Mouse (Mus musculus) left cerebral cortex, adult 8-10 months (tissue): ENCODE measurements around the gene Xiap. TPM values are rescaled to one million over a fixed set of nuclear protein-coding genes. Genes with fewer than 3 reads are reported as not detected.
A peak's percentile ranks its signal among the peaks of the same experiment; 100 is the strongest.

Source experiments
- DNase-seq, 2 experiments: peaks; one replicate each; pipeline ENCODE4 v3.0.0; 2022; ENCODE audit warnings: low spot score in 2 of 2
- total RNA-seq, 4 experiments: library from RNA; stranded (reverse); gene quantifications; 2 replicates each; pipeline ENCODE4 v1.2.4; 2022

The Xiap gene
- total RNA-seq, 4 experiments from 2014 or later: 48.7 to 63.7 (median 58.8) TPM

DNA sequence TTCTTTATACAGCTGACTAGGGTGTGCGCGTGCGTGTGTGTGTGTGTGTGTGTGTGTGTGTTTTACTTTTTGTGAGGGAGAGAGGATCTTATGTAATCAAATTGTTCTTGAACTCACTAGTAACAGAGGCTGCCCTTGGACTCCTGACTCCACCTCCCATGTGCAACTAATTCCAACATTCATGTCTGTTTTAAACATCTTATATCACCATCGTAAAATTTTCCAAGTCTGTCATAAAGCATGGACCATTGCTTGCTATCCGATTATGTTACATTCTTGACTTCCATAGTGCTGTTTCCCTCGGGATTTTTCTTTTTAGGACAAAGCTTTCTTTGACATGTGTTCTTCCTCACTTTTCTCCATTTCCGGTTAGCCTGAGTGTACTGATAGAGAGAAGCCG, 28.3 kb downstream of the Xiap start:
- DNase-seq: no peak

DNA sequence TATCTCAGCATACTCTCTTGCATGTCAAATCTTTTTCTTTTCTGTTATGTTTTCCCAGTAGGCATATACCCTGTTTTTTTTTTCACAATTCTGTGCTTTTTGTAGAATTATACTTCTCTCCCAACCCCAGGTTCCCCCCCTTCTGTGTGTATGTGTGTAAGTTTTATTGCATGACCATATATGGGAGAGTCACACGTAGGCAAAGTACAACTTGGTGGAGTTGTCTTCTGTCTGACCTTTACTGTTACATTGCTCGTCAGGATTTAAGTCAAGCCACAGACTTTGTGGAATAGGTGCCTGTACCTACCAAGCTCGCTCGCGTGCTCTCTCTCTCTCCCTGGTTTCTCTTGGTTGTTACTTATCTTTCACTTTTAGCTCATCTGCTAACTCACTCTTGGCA, 28.7 kb downstream of the Xiap start:
- DNase-seq: no peak

DNA sequence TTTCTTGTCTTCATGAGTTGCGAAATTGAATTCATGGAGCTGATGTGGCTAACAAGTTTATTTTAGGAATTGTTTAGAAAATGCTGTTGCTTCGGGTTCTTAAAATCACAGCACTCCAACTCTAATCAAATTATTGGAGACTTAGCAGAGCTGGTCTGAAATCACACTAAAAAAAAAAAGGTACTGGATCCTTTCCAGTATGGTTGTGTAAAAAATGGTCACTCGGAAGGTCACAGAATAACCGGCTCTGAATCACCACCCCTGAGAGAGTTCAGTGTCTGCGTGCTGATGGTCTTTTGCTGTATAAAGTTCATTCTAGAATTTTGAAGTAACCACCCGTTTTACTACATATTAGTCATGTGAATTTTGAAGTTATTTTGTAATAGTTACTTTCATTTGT, 47.7 kb downstream of the Xiap start:
- DNase-seq: no peak

- no peak for DNase-seq
Measured at GRCm38 (mm10) chrX:42110585-42110984, 51.1 kb downstream of the Xiap start.

- DNase-seq: no peak
Measured at GRCm38 (mm10) chrX:42119442-42120048, 60.1 kb downstream of the Xiap start.

DNA sequence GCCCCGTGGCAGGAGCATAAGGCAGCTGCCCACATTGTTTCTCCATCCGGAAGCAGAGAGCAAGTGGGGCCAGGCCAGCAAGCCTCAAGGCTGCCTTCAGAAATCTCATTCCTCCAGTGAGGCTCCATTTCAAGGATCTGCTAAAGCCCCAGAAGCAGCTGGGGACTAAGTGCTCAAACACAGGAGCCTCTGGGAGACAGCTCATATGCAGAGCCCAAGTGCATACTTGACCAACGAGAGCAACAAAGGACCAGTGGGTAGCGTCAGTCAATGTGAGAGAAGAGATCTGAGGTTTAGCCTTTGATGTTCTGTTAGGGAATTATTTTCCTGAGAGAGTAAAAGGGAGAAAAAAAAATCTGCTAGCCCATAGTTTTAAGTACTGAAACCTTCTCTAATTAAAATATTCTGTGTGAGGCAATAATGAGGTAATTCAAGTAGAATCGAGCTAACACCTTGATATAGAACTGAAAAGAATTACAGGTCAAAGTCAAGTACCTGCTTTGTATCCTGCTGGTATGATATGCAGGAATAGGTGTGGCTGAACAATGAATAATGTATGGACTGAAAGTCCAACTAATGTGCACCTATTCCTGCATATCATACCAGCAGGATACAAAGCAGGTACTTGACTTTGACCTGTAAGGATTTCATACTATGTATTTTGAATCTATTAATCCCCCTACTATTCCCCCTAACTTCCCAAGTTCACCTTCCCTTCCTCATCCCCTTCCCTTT, 65.7 kb downstream of the Xiap start:
- DNase-seq: no peak

DNA sequence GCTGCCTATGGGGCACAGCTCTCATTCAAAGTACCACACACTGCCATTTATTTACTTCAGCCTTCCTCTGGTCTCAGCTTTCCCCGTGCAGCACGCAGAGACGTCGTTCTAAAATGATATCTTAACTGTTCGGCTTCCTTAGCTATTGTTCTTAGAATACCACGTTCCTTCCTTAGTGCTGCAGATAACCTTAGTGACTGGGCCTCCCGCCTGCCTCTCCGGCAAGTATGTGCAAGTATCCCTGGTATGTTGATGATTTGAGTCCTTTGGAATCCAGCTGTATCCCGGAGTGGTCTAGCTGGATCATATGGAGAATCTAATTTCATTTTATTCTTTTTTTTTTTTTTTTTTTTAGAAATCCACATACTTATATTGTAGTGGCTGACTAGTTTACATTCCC, 80.4 kb downstream of the Xiap start:
- no peak for DNase-seq

DNA sequence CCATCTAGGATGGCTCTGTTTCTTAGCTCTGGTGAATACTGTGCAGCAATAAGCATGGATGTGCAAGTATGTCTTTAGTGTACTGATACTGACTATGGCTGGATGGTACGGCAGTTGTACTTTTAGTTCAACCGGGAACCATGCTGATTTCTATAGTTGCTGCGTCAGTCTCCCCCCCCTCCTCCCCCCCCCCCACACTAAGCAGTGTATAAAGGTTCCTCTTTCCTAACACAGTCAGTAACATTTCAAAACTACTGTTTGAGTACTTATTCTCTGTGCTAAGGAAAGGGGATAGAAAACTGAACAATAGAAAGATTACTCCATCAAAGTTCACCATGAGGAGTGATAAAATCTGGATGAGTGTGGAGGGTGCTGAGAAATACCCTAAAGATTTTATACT, 83.1 kb downstream of the Xiap start:
- DNase-seq: no peak

GRCm38 (mm10) chrX:42143991-42144390, 84.5 kb downstream of the Xiap start:
- no peak for DNase-seq

- peak in 1 of 2 experiments; percentile 5 for DNase-seq
Measured at GRCm38 (mm10) chrX:42148016-42148451, 88.6 kb downstream of the Xiap start.

GRCm38 (mm10) chrX:42148788-42149556, 89.5 kb downstream of the Xiap start, which contains the start of gene Stag2:
TSS of gene Stag2 (plus strand) at chrX:42149317.
- DNase-seq: peak; percentile 29 to 78

DNA sequence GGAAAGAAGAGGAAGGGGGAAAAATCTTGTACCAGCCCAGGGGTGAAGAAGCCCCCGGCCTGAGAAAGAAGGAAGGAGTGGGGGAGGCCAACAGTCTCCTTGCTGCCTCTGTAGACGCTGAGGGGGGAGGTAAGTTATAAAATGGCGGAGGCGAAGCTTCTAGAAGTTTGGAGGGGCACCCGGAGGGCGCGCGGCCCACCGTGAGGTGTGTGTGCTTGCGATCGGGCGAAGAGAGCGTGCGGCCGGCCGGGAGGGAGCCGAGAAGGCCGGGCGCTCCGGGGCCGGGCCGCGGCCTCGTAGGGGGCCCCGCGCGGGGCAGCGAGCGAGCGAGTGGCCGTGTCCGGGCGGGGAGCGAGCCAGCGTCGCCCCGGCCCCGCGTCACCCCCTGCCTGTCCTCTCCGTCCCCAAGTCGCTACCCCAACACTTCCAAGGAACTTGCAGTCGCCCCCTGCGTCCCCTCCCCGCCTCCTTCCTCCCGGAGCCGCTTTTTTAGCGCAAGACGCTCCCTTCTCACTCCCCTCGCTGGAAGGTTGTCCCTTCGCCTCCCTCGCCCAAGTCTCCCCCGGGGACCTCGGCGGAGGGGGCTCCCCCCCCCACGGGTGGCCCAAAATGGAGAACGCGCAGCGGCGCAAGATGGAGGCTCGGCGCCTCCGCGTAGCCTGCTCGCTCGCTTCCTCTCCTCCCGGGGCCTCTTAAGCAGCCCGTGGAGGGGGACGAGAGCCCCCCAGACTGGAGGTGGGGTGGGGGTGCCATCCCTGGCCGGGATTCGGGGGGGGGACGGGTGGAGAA, 90.3 kb downstream of the Xiap start:
- DNase-seq: peak; percentile 12 to 19

DNA sequence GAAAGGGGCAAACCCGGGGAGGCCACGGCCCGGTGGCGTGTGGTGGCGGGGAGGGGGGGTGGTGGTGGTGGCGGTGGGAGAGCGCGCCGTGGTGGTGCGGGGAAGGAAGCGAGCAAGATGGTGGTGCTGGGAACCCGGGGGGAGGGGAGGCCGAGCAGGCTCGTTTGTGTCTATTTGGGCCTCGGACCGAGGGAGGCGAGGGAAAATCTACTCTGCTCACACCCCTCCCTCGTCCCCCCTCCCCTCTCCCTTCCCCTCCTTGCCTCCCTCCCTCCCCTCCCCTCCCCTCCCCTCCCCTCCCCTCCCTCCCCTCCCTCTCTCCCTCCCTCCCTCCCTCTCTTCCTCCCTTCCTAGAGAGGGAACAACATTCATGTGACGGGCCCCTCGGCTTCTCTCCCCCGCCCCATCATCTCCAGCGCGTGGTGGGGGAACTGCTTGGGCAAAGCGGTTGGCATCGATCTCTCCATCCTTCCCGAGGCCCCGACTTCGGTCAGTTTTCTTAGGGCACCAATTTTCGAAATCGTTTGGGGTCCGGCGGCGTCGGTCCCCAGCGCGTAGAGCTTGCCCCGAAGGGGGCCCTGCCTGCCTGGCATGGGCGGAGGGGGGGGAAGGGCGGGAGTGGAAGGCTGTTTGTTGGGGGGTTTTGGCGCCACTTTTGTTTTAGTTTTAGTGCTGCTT, 91.0 kb downstream of the Xiap start:
- DNase-seq: peak; percentile 30 to 72

- no peak for DNase-seq
Measured at GRCm38 (mm10) chrX:42151024-42151754, 91.7 kb downstream of the Xiap start.

- peak; percentile 37 to 78 for DNase-seq
Measured at GRCm38 (mm10) chrX:42151903-42152369, 92.5 kb downstream of the Xiap start.

GRCm38 (mm10) chrX:42153056-42153455, 93.6 kb downstream of the Xiap start:
- no peak for DNase-seq
